Mouse (Mus musculus): ENCODE data around the gene Plekha3. TPM values are rescaled to one million over a fixed set of nuclear protein-coding genes. Genes with fewer than 3 reads are reported as not detected.
A peak's percentile ranks its signal among the peaks of the same experiment; 100 is the strongest.

The Plekha3 gene
- total and polyA plus RNA-seq, 3 experiments: 15.2 to 57.6 (median 45.2) TPM

DNA sequence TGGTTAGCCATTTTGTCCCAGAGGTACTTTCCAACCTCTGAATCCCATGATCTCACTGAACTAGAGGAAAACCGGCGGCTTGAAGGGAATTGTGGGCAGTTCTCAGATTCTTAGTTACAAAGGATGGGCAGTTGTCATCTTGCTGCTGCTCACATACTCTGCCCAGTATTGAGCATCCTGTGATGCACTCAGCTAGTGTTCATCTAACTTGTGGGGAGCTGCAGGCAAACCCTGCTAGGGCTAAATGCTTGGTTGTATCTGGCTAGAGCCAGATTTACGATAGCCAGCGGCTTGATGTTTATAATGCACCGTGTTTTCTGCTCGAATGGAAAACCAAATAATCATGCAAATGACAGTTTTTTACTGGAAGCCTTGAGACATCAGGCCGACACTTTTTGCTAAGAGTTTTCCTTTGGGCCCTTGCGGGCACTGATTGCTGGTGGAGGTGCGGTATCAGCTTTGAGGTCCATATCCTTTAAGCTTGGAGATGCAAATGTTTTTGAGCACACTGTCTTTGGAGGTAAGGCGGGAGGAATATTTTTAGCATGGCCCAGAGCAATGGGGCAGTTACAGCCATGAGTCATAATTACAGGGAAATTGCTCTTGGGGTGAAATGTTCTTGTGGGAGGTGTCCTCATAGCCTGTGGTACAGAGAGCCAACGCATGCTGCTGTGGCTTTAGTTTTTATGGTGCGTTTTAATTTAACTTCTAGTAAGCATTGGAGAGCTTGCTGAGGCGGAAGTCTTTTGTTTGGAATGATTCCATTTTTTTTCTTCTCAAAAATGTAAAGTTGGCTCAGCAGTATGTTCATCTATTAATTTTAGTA lies 1.5 kb downstream of the Plekha3 start:
- no peak for DNase-seq

DNA sequence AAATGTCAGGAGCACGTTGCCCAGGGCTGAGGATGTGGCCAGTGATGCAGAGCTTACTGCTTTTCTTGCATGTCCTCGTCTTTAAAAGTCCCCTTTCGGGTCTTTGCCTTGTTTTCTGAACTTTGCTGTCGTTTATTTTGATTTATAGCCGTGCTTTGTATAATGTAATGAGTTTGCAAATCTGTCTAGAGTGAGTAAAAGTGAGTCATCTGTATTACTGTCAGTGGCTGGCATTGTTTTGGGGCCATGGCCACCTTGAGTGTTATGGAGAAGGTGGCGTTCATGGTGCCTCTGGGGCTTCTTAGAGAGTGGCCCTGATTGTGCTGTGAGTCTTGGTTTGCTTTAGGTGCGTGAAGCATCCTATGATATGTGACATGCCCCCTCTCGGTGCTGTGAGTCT lies 7.2 kb downstream of the Plekha3 start:
- DNase-seq: peak; percentile 50

DNA sequence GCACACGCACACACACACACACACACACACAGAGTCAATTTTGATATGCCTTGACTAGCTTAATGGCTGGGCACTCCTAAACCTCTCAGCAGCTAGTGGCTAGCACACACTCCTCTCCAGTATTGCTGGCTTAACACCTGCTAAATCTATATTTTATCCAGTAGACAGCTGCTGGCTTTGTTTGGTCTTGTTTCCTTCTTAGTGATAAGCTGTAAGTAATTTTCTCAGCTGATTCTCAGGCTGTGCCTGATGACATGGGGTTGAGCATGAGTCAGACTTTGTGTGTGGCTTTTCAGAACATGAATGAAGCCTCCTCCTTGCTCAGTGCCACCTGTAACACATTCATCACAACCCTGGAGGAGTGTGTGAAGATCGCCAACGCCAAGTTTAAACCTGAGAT lies 11.9 kb downstream of the Plekha3 start:
- DNase-seq: no peak

DNA sequence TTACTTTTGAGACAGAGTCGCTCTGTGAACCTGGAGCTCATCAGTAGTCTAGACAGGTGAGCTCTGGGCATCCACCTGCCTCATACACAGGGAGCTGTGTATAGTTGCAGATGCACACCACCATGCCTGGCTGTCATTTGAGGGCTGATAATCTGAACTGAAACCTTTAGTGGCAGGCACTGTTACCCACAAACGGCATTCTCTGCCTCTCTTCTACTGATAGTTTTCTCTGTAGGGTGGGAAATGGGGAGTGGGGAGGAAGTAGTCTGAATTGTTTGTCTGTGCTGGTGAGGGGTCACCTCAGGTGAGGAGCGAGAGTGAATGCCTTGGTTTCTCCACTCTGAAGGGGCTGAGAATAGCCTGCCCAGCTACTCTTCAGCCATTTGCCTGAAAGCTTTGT lies 12.5 kb downstream of the Plekha3 start:
- DNase-seq: no peak

DNA sequence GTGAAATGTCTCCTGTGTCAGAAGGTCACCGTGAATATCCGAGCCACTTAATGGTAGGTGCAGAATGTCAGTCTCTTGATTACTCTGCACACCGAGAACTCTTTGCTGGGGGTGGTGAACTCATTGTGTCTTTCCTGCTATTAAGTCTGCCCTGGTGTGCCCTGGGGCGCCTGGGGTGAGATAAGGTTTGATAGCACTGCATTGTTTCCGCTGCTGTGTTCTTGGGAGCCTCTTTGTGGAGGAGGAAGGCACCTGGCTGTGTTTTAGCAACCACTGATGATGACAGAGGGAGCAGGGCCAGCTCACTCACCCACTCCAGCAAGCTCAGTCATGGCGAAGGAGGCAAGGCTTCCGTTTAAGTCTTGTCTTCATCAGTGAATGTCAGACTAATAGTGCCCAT lies 13.1 kb downstream of the Plekha3 start:
- DNase-seq: peak; percentile 18

DNA sequence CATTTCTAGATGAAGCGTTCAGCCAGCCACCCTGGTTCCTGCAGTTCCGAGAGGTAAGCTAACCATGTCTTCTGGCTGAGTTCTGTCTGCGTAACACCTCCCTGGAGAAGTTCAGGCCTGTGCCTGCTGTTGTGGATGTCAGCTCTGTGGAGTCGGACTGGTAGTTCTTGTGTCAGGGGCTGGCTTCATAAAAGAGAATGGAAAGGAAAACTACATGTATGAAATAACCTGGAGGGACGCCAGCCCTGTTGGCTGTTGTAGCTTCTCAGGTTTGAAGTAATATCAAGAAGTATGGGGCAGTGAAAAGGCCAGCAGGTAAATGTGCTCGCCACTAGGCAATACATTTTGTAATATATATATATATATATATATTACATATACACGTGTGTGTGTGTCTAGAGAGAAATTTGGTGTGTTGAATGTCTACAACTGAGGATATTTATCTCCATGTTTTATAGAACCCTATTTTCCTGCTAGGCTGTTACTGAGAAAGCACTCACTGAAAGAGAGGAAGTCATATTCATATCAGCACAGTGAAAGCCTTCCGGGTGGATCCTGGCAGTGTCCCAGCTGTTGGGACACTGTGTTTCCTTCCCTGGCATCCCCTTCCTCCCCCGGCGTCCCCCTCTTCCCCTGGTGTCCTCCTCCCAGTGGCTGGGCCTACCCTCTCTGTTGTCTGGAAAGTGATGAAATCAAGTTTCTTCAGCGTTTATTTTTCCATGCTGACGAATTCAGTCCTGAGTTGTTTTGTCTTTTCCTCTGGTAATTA lies 15.5 kb downstream of the Plekha3 start:
- peak; percentile 63 for DNase-seq

DNA sequence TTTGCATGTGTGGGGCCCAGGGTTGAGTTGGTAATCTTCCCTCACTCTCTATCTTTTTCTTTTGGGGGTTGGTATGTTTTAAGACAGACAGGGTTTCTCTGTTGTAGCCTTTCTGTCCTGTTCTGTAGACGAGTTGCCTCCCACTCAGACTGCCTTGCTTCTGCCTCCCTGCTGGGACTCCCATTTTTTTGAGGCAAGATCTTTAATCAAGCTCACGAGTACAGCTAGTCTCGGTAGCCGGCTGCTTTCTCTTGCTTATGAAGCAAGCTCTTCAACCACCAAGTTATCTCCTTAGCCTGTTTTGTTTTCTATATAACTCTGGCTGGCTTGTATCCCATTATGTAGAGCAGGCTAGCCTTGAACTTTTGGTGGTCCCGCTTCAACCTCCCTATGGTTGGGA lies 18.7 kb downstream of the Plekha3 start:
- DNase-seq: no peak

DNA sequence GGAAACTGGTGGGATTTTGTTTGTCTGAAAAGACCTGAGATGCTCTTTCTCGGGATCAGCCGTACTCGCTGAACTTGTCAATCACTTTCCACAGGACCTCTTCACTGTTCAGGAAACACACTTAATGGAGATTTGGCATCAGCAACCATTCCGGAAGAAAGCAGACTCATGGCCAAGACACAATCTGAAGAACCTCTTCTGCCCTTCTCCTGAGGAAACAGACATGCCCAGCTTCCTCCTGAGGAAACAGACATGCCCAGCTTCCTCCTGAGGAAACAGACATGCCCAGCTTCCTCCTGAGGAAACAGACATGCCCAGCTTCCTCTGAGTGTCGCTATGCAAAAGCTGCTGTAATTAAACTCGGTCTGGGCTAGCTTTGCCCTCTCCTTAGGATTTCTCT lies 20.2 kb downstream of the Plekha3 start:
- DNase-seq: no peak

DNA sequence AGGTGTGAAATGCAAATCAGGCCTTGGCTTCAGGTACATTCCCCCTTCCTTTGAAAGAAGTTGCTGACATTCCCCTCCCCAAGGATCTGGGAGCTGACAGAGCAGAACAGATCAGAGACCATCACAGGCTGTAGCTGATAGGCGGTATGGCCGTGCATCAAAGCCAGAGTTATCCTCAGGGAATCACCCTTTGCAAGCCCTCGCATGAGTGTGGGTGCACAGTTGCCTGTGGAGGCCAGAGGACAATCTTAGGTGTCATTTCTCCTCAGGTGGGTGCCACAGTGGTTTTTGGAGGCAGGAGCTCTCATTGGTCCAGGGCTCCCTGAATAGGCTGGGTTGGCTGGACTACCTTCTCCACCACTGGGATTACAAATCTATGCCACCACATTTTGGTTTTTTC lies 27.1 kb downstream of the Plekha3 start:
- DNase-seq: no peak

DNA sequence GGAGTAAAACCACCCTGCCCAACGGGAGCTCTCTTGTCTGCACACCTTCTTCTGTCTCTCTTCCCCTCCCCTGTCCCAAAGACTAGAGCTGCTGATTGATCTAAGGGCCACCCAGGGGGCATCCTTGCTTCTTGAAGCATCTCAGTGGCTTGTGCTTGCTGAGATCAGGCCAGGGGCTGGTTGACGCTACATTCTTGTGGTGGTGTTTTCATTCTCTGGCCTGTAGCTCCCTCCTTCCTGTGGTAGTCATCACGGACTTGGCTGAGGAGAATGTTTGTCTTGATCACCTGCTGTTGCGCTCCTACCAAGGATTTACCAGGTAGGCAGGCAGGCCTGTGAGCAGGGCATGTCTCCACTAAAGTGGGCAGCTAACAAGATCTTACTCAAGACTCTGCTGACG lies 27.7 kb downstream of the Plekha3 start:
- no peak for DNase-seq

DNA sequence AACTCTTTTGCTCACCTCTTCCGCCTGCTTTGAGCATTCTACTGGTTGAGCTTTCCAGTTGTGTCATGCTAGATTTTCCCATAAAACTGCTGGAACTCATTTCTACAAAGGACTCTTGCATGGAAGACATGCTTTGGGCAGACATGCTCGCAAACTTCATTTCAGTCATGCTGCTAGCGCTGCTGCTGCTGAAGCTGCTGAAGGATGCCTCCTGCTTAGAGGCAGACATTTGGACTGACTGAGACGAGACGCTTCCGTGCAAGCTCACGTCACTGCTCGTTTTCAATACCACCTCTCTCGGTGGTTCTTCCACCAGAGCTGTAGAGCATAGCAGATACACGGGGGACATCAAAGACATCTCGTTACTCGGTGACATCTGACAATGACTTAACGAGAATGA lies 30.6 kb downstream of the Plekha3 start:
- no peak for DNase-seq

DNA sequence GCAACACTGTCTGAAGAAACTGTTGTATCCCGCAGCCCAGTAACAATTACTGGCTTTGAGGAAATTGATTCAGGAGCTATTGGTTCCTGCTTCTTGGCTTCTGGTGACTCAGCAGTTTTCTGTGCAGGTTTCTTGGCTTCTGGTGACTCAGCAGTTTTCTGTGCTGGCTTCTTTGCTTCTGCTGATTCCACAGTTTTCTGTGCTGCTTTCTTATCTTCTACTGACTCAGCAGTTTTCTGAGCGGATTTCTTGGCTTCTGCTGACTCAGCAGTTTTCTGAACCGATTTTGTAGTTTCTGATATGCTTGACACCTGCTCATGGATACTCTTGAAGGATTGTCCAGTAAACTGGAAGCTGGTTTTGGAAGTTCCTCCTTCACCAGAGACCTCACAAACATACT lies 33.4 kb downstream of the Plekha3 start:
- DNase-seq: no peak

DNA sequence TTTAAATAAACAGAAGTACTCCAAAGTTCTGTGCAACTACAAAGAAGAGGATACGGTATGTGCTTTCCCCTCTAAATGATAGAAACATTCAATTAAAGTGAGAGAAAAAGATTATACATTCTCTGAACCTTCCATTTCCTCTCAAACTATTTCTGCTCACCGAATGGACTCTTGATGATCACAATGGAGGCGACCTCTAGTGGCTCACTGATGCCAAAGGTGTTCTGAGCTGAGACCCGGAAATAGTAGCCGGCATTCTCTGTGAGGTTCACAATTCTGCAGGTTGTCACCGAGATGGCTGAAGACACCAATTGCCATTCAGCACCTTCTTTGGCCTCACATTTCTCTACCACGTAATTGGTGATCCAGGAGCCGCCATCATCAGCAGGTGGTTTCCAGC lies 39.9 kb downstream of the Plekha3 start:
- no peak for DNase-seq

DNA sequence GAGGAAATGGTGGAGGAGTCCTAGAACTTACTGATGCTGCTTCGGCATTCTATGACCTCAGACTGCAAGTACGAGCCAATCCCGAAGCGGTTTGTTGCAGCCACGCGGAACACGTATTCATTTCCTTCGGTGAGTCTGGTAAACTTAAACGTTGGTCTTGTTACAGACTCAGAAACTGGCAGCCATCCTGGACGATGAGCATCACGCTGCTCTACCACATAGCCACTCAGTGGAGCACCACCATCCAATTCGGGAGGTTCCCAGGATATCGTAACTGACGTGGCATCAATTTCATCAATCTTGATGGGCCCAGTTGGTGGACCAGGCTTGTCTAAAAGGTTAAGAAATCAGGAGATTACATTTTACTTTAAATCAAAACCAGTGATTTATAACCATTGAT lies 44.6 kb downstream of the Plekha3 start:
- no peak for DNase-seq

Other genes with a start within 250 kb of the Plekha3 start
- 10 to 100 TPM; 21.0 to 25.2 TPM for gene Prkra, start 27.3 kb upstream of the Plekha3 start, total RNA-seq (2021)
- gene Prkra, start 27.3 kb upstream of the Plekha3 start, polyA plus RNA-seq (2012; rRNA removed): 19.8 and 21.3 TPM in 2 replicates
- gene Pjvk, start 26.8 kb upstream of the Plekha3 start, total RNA-seq (2021): under 1 TPM in 1 of 2 experiments, not detected in 1; 0.24 TPM
- gene Pjvk, start 26.8 kb upstream of the Plekha3 start, polyA plus RNA-seq (2012; rRNA removed): not detected in 2 replicates
- gene Fkbp7, start 2.2 kb upstream of the Plekha3 start, total RNA-seq (2021): 10 to 100 TPM; 22.8 to 33.6 TPM
- 0.21 and 0.57 TPM in 2 replicates for gene Fkbp7, start 2.2 kb upstream of the Plekha3 start, polyA plus RNA-seq (2012; rRNA removed)

Measured in adrenal gland, adult 2 months (tissue).